Mouse (Mus musculus) liver, embryonic 14.5 days (tissue): ENCODE results near the gene Fam240a.

ENCODE experiments used
- CTCF ChIP-seq: IDR thresholded peaks from 2 replicates; pipeline ENCODE4 v1.5.1; 2016; ENCODE audit warnings: antibody characterized with exemption, low read depth, control low read depth
- EP300 ChIP-seq: IDR thresholded peaks from 2 replicates; pipeline ENCODE4 v1.6.1; 2016; ENCODE audit warnings: antibody characterized with exemption, low read depth

GRCm38 (mm10) chr9:110887388-110888303, 29.0 kb downstream of the Fam240a start:
- TF ChIP-seq CTCF (no peak), EP300 (no peak)
